Mouse (Mus musculus) forebrain, embryonic 16.5 days (tissue): ENCODE data around the gene Gm20388. TPM values are rescaled to one million over a fixed set of nuclear protein-coding genes. Genes with fewer than 3 reads are reported as not detected.

ENCODE experiments used
- ATAC-seq: fragments of 200-750 bp; cut with Nextera tagmentation; 2 replicates; pipeline ENCODE4 v1.8.0; 2017; ENCODE audit warnings: mild to moderate bottlenecking, moderate library complexity
- H3K27ac ChIP-seq: fragments of 300-500 bp; sonication (generic); 2 replicates; pipeline ENCODE4 v1.5.1; 2014; ENCODE audit warnings: low read length, control low read depth
- H3K27me3 ChIP-seq: fragments of 300-500 bp; sonication (generic); replicated peaks from 2 replicates; pipeline ENCODE4 v1.6.1; 2014; ENCODE audit warnings: low read length; ENCODE audit not compliant: control insufficient read depth, insufficient read depth
- H3K36me3 ChIP-seq: fragments of 300-500 bp; sonication (generic); 2 replicates; pipeline ENCODE4 v1.6.1; 2014; ENCODE audit not compliant: control insufficient read depth, insufficient read depth
- H3K4me1 ChIP-seq: fragments of 300-500 bp; sonication (generic); replicated peaks from 2 replicates; pipeline ENCODE4 v1.6.1; 2014; ENCODE audit warnings: low read length; ENCODE audit not compliant: control insufficient read depth, insufficient read depth
- H3K4me2 ChIP-seq: fragments of 300-500 bp; sonication (generic); 2 replicates; pipeline ENCODE4 v1.6.1; 2014; ENCODE audit warnings: mild to moderate bottlenecking, low read length, control low read depth
- H3K4me3 ChIP-seq: fragments of 300-500 bp; sonication (generic); replicated peaks from 2 replicates; pipeline ENCODE4 v1.5.1; 2014; ENCODE audit warnings: mild to moderate bottlenecking, low read length, control low read depth
- H3K9ac ChIP-seq: fragments of 300-500 bp; sonication (generic); replicated peaks from 2 replicates; pipeline ENCODE4 v1.6.1; 2014; ENCODE audit warnings: low read depth, low read length, control low read depth
- H3K9me3 ChIP-seq: fragments of 300-500 bp; sonication (generic); 2 replicates; pipeline ENCODE4 v1.6.1; 2016; ENCODE audit warnings: low read length; ENCODE audit not compliant: control insufficient read depth
- WGBS: fragments of 180-500 bp; shearing (Covaris S2); extraction: QIAGEN DNeasy Blood & Tissue Kit; methylation state at CpG from one replicate; pipeline ENCODE4 v1.1.7; 2014; 5-methylcytosine and 5-hydroxymethylcytosine counted together
- polyA plus RNA-seq: library from polyadenylated mRNA; unstranded; fragments of >200 nt; fragmentation: Nextera tagmentation; extraction: Ambion mirVana; gene quantifications from 2 replicates; pipeline ENCODE4 v1.2.1, GENCODE M21; 2015

The Gm20388 gene
- polyA plus RNA-seq, 1 experiment from 2014 or later = 4.7 TPM

GRCm38 (mm10) chr8:121573275-121573674 is 1662.6 kb downstream of the Gm20388 start:
- Histone ChIP-seq H3K9ac (no peak overlapping the region), H3K27ac (no peak overlapping the region), H3K4me1 (peaks cover 22% of the 10 kb centered on the region), H3K36me3 (no peaks in the 10 kb centered on the region), H3K27me3 (no peaks in the 10 kb centered on the region), H3K4me2 (no peak overlapping the region), H3K4me3 (no peak overlapping the region), H3K9me3 (no peaks in the 10 kb centered on the region)
- ATAC-seq = no peak
- WGBS = 55% methylated on average over 3 of the region's 3 CpGs

GRCm38 (mm10) chr8:121575661-121576060 is 1665.0 kb downstream of the Gm20388 start:
- Histone ChIP-seq H3K4me2 (no peak overlapping the region), H3K27ac (no peak overlapping the region), H3K27me3 (no peaks in the 10 kb centered on the region), H3K4me1 (peaks cover 25% of the 10 kb centered on the region), H3K9ac (no peak overlapping the region), H3K36me3 (no peaks in the 10 kb centered on the region), H3K9me3 (no peaks in the 10 kb centered on the region), H3K4me3 (no peak overlapping the region)
- 90% methylated on average over 3 of the region's 3 CpGs for WGBS
- ATAC-seq = no peak

- H3K9me3 ChIP-seq = no peaks in the 10 kb centered on the region
- H3K4me2 ChIP-seq = peak overlapping the region; percentile 75
- no peaks in the 10 kb centered on the region for H3K36me3 ChIP-seq
- peak; percentile 69 for ATAC-seq
- H3K27me3 ChIP-seq = no peaks in the 10 kb centered on the region
- H3K4me1 ChIP-seq = peaks cover 25% of the 10 kb centered on the region
- 0 out of 2 replicates have a peak overlapping the region, but pooled peaks have one; percentile 45 for H3K27ac ChIP-seq
- H3K4me3 ChIP-seq = peak overlapping the region; percentile 82
- 2% methylated on average over 39 of the region's 44 CpGs for WGBS
- H3K9ac ChIP-seq = peak overlapping the region; percentile 85
Measured at GRCm38 (mm10) chr8:121577751-121578675, 1667.4 kb downstream of the Gm20388 start.

DNA sequence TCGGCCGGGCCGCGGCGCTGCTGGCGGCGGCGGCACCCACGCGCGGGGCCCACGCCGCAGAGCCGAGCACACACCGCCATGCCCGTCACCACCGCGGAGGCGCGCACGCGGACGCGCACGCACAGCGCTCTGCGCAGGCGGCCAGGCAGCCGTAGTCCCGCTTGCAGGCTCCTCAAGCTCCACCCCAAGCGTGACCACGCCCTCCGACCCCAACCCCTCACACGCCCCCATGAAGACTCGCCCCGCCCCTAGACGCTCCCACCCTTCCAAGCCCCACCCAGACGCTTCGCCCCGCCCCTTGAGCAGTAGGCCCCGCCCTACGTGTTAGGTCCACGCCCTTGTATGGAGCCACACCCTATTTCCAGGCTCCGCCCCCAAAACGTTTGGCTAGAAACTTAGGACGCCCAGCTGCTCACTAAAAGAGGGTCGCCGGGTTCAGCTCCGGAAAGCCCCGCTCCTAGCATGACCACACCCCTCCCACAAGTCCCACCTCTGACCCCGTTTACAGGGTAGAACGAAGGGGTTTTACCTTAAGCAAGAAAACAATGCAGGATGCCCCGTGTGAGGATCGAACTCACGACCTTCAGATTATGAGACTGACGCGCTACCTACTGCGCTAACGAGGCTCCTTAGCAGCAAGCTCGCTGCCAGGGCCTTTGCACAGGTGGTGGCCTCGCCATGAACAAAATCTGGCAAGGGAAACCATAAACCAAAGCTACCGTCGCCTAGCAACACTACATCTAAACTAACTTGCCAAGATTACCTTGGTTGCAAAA is 1668.2 kb downstream of the Gm20388 start, which contains the start of gene Fbxo31:
Gene Fbxo31 (minus strand): TSS at position 131 of the 776 bp plus-strand sequence.
- WGBS = under 1% methylated on average over 43 of the region's 63 CpGs

GRCm38 (mm10) chr8:121580465-121580864 is 1669.8 kb downstream of the Gm20388 start:
- Histone ChIP-seq H3K4me1 (peaks cover 26% of the 10 kb centered on the region), H3K9me3 (no peaks in the 10 kb centered on the region), H3K36me3 (no peaks in the 10 kb centered on the region), H3K4me2 (no peak overlapping the region), H3K27ac (no peak overlapping the region), H3K4me3 (no peak overlapping the region), H3K27me3 (no peaks in the 10 kb centered on the region), H3K9ac (no peak overlapping the region)
- ATAC-seq = no peak
- 44% methylated on average over 9 of the region's 9 CpGs for WGBS

More for the DNA sequence above, 1668.2 kb downstream of the Gm20388 start, which contains the start of gene Fbxo31:
- peak within 1 kb of the TSS; percentile 82 for H3K4me3 ChIP-seq
- ATAC-seq = peak; percentile 94
- peaks cover 22% of the 10 kb centered on the region for H3K4me1 ChIP-seq
- peak within 1 kb of the TSS; percentile 75 for H3K4me2 ChIP-seq
- H3K9ac ChIP-seq = peak within 1 kb of the TSS; percentile 85
- H3K27me3 ChIP-seq = no peaks in the 10 kb centered on the region
- H3K27ac ChIP-seq = 0 out of 2 replicates have a peak within 1 kb of the TSS, but pooled peaks have one; percentile 45
- no peaks in the 10 kb centered on the region for H3K36me3 ChIP-seq
- H3K9me3 ChIP-seq = no peaks in the 10 kb centered on the region

GRCm38 (mm10) chr8:121583653-121584052 is 1673.0 kb downstream of the Gm20388 start:
- H3K4me1 ChIP-seq = peaks cover 10% of the 10 kb centered on the region
- no peaks in the 10 kb centered on the region for H3K9me3 ChIP-seq
- no peak overlapping the region for H3K27ac ChIP-seq
- no peaks in the 10 kb centered on the region for H3K36me3 ChIP-seq
- no peak for ATAC-seq
- 58% methylated on average over 8 of the region's 8 CpGs for WGBS
- no peak overlapping the region for H3K4me2 ChIP-seq
- no peak overlapping the region for H3K9ac ChIP-seq
- no peaks in the 10 kb centered on the region for H3K27me3 ChIP-seq
- H3K4me3 ChIP-seq = no peak overlapping the region

DNA sequence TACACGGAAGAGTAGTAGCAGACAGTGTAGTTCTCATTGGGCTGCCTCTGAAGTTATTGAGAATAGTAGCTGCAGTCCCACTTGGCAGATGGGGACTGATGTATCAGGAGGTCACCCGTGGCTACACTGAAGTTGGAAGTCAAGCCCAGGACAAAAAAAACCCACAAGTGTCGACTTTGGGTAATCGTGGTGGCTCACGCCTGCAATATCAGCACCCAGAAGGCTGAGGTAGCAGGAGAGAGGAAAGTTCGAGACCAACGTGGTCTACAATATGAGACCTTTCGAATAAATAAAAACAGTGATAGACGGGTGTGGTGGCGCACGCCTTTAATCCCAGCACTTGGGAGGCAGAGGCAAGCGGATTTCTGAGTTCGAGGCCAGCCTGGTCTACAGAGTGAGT is 1674.1 kb downstream of the Gm20388 start:
- Histone ChIP-seq H3K27me3 (no peaks in the 10 kb centered on the region), H3K27ac (no peak overlapping the region), H3K36me3 (no peaks in the 10 kb centered on the region), H3K4me1 (peaks cover 10% of the 10 kb centered on the region), H3K4me2 (peak overlapping the region; percentile 62), H3K4me3 (peak overlapping the region; percentile 57), H3K9ac (peak overlapping the region; percentile 65), H3K9me3 (no peaks in the 10 kb centered on the region)
- 45% methylated on average over 13 of the region's 13 CpGs for WGBS
- no peak for ATAC-seq

DNA sequence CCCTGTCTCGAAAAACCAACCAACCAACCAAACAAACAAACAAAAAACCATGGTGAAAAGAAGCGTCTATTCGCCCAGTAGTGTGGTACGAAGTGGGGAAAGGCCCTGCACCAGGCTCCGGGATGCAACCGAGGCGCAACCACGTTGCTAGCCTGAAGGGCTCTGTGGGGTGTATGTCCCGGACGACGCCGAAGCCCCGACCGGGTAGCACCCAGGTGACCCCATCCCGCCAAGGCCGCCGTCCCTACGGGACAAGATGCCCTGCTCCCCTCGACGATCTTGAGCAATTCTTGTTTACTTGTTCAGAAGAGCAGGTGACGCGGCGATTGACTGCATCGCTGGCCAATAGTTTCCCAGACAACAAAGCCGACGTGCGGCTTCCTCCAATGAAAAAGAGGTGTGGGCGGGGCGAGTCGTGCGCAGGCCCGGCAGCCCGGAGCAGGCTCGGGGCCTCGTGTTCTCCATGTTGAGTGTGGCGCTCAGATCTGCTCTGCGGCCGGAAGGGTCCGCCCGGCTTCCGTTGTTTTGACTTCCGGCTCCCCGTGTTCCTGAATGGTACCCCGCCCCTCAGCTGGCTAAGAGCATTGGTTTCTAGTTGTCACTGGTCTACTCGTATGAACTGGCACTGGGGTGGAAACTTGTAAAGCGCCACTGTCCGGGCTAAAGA is 1674.7 kb downstream of the Gm20388 start:
- peak; percentile 97 for ATAC-seq
- no peaks in the 10 kb centered on the region for H3K36me3 ChIP-seq
- peak overlapping the region; percentile 65 for H3K4me2 ChIP-seq
- peak overlapping the region; percentile 57 for H3K4me3 ChIP-seq
- peak overlapping the region; percentile 50 for H3K27ac ChIP-seq
- peaks cover 13% of the 10 kb centered on the region for H3K4me1 ChIP-seq
- no peaks in the 10 kb centered on the region for H3K27me3 ChIP-seq
- WGBS = 1% methylated on average over 47 of the region's 47 CpGs
- H3K9me3 ChIP-seq = no peaks in the 10 kb centered on the region
- H3K9ac ChIP-seq = peak overlapping the region; percentile 65
